Mouse (Mus musculus): ENCODE measurements around the gene Dmc1. TPM values are rescaled to one million over a fixed set of nuclear protein-coding genes. Genes with fewer than 3 reads are reported as not detected.

Dmc1 gene
- total RNA-seq (2014; fragmentation: Nextera tagmentation) = 2.1 and 5.4 TPM in 2 replicates
- total RNA-seq (2017) = 4.8 and 4.9 TPM in 2 replicates

GRCm38 (mm10) chr15:79604990-79605665 lies at the start of gene Dmc1:
Gene Dmc1, minus strand, starts transcription at chr15:79605109.
- peak; percentile 77 for ATAC-seq (replicated peaks; ENCODE audit: poor library complexity, severe bottlenecking)

- no peak for ATAC-seq (replicated peaks; ENCODE audit: poor library complexity, severe bottlenecking)
Measured at GRCm38 (mm10) chr15:79651481-79651880, 46.6 kb upstream of the Dmc1 start.

GRCm38 (mm10) chr15:79650569-79650968 lies 45.7 kb upstream of the Dmc1 start:
- ATAC-seq (replicated peaks; ENCODE audit: poor library complexity, severe bottlenecking) = peak; percentile 95

- no peak for ATAC-seq (replicated peaks; ENCODE audit: poor library complexity, severe bottlenecking)
Measured at GRCm38 (mm10) chr15:79648130-79648529, 43.2 kb upstream of the Dmc1 start.

GRCm38 (mm10) chr15:79645483-79645882 lies 40.6 kb upstream of the Dmc1 start:
- no peak for ATAC-seq (replicated peaks; ENCODE audit: poor library complexity, severe bottlenecking)

GRCm38 (mm10) chr15:79641135-79641817 lies 36.4 kb upstream of the Dmc1 start:
- ATAC-seq (replicated peaks; ENCODE audit: poor library complexity, severe bottlenecking) = 0 out of 2 replicates have a peak, but pooled peaks have one; percentile 27

GRCm38 (mm10) chr15:79630471-79630870 lies 25.6 kb upstream of the Dmc1 start:
- no peak for ATAC-seq (replicated peaks; ENCODE audit: poor library complexity, severe bottlenecking)

GRCm38 (mm10) chr15:79619770-79620414 lies 15.0 kb upstream of the Dmc1 start:
- no peak for ATAC-seq (replicated peaks; ENCODE audit: poor library complexity, severe bottlenecking)

GRCm38 (mm10) chr15:79618456-79618855 lies 13.5 kb upstream of the Dmc1 start:
- peak; percentile 44 for ATAC-seq (replicated peaks; ENCODE audit: poor library complexity, severe bottlenecking)

- ATAC-seq (replicated peaks; ENCODE audit: poor library complexity, severe bottlenecking) = no peak
Measured at GRCm38 (mm10) chr15:79617135-79617534, 12.2 kb upstream of the Dmc1 start.

GRCm38 (mm10) chr15:79616729-79617128 lies 11.8 kb upstream of the Dmc1 start:
- no peak for ATAC-seq (replicated peaks; ENCODE audit: poor library complexity, severe bottlenecking)

GRCm38 (mm10) chr15:79615501-79615900 lies 10.6 kb upstream of the Dmc1 start:
- ATAC-seq (replicated peaks; ENCODE audit: poor library complexity, severe bottlenecking) = no peak

- ATAC-seq (replicated peaks; ENCODE audit: poor library complexity, severe bottlenecking) = no peak
Measured at GRCm38 (mm10) chr15:79609226-79609625, 4.3 kb upstream of the Dmc1 start.

- no peak for ATAC-seq (replicated peaks; ENCODE audit: poor library complexity, severe bottlenecking)
Measured at GRCm38 (mm10) chr15:79608214-79608613, 3.3 kb upstream of the Dmc1 start.

- no peak for ATAC-seq (replicated peaks; ENCODE audit: poor library complexity, severe bottlenecking)
Measured at GRCm38 (mm10) chr15:79607757-79608156, 2.8 kb upstream of the Dmc1 start.

GRCm38 (mm10) chr15:79606161-79606560 lies 1.3 kb upstream of the Dmc1 start:
- no peak for ATAC-seq (replicated peaks; ENCODE audit: poor library complexity, severe bottlenecking)

- ATAC-seq (replicated peaks; ENCODE audit: poor library complexity, severe bottlenecking) = no peak
Measured at GRCm38 (mm10) chr15:79600176-79600575, 4.7 kb downstream of the Dmc1 start.

- peak; percentile 86 for ATAC-seq (replicated peaks; ENCODE audit: poor library complexity, severe bottlenecking)
Measured at GRCm38 (mm10) chr15:79598715-79599114, 6.2 kb downstream of the Dmc1 start.

GRCm38 (mm10) chr15:79581581-79581980 lies 23.3 kb downstream of the Dmc1 start:
- no peak for ATAC-seq (replicated peaks; ENCODE audit: poor library complexity, severe bottlenecking)

GRCm38 (mm10) chr15:79577671-79578426 lies 27.1 kb downstream of the Dmc1 start:
- no peak for ATAC-seq (replicated peaks; ENCODE audit: poor library complexity, severe bottlenecking)

GRCm38 (mm10) chr15:79576947-79577346 lies 28.0 kb downstream of the Dmc1 start:
- no peak for ATAC-seq (replicated peaks; ENCODE audit: poor library complexity, severe bottlenecking)
